Mouse (Mus musculus) R1 (cell line): ENCODE measurements around the gene Il12b.

Experiments
- DNase-seq: peaks from one replicate; pipeline ENCODE4 v3.0.0-alpha.2; 2018; ENCODE audit warnings: low read depth, low spot score

Il12b gene

GRCm38 (mm10) chr11:44399763-44400162, at the start of gene Il12b:
TSS of gene Il12b (plus strand) at chr11:44400063.
- no peak for DNase-seq

- no peak for DNase-seq
Observed at GRCm38 (mm10) chr11:44354860-44355470, 44.9 kb upstream of the Il12b start.

DNA sequence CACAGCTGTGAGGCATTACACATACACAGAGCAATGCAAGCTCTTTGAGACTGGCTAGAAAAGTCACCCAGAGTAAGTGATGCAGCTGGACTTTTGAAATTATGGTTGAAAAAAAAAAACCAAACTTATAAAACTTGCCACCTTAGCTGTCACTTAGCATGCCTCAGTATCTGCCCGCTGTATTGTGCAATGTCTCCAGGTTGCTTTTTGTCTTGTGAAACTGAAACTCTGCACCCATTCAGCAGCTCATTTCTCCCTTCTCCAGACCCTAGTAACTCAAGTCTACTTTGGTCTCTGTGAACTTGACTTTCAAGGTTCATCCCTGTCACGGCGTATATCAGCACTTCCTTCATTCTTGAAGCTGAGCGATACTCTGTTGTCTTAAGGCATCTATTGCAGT, 43.7 kb upstream of the Il12b start:
- no peak for DNase-seq

- no peak for DNase-seq
Observed at GRCm38 (mm10) chr11:44364536-44364935, 35.3 kb upstream of the Il12b start.

- DNase-seq: no peak
Observed at GRCm38 (mm10) chr11:44367711-44368110, 32.2 kb upstream of the Il12b start.

DNA sequence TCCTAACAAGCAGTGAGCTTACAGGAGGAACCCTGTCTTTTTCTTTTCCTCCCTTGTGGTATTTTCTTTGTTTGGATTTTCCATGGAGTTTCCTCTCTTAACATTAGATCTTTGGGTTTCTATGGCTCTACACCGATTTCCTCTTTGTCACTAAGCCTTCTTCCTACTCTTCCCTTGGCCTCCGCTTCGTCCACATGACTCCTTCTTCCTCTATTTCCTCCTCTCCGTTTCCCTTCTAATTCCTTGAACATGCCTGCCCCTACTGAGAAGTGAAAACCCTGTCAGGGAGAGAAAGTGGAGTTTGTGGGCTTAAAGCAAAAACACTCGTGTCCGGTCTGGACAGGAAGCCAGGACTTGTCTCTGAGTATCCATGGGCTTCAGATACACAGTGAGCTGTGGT, 27.0 kb upstream of the Il12b start:
- no peak for DNase-seq

- no peak for DNase-seq
Observed at GRCm38 (mm10) chr11:44377879-44378278, 22.0 kb upstream of the Il12b start.

- no peak for DNase-seq
Observed at GRCm38 (mm10) chr11:44380432-44381051, 19.3 kb upstream of the Il12b start.

DNA sequence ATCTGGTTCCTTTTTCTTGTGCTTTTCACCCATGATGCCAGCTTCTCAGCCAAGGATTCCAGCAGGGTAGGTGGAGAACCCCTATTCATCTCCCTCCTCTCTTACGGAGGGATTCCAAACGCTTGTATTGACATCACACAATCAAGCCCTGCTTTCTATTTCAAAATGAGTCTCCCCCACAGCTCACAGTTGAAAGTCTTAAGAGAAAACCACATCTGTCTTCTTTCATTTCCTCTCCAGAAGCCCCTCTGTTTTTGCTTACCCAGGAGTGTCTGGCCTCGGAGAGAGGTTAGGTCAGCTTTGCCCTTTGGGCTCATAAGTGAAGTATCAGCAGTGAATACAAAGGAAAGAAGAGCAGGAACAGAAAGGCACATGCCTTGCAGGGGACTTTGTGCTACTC, 17.7 kb upstream of the Il12b start:
- DNase-seq: no peak

GRCm38 (mm10) chr11:44387031-44387430, 12.8 kb upstream of the Il12b start:
- DNase-seq: no peak

GRCm38 (mm10) chr11:44389993-44390701, 9.7 kb upstream of the Il12b start:
- DNase-seq: peak; percentile 12

DNA sequence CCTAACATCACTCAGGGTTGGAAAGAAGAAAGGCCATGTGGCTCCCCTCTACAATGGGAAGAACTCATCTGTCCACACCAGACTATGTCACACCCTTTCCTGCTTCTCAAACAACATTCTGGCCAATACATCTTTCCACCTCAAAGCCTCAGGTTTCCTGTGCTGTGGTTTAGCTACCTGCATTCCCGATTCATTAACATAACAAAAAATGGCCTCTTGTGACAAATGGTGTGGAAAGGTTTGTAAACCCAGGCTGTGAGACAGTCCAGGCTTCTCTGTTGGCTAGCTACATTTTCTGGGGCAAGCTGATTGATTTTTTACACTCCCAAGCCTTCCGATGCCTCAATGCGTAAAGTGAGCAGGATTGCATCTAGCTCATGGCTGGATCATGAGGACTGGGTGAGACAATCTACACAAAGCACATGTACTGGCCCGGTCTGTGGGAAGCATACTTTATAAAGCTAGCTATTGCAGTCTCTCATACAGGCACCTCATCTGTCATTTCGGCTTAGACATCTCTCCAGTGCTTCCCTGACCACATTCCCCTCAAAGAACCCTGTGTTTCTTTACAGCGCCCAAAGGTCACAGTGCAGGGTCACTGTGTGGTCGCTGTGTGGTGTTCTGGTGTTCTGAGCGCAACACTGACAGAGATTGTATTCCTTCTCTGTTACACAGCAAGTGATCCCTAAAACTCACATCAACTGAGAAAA, 6.6 kb upstream of the Il12b start:
- DNase-seq: peak; percentile 61

GRCm38 (mm10) chr11:44395401-44395800, 4.5 kb upstream of the Il12b start:
- DNase-seq: peak; percentile 43

DNA sequence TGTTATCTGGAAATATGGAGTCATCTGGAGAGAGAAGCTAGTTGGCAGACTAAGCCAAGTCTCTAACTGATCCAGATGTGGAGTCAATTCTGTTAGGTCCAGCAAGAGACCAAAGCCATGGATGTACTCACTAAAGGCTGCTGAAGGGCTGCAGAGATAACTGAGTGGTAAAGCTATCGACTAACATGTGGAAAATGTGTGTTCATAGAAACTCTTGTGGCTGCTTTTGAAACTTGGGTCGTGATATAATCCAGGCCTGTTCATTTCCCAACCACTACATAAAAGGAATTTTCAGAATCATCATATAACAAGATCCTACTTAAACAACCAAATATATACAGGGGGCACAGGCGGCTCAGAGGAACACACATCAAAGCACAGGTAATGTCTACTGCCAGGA, 2.3 kb upstream of the Il12b start:
- no peak for DNase-seq

- no peak for DNase-seq
Observed at GRCm38 (mm10) chr11:44398356-44398755, 1.5 kb upstream of the Il12b start.

DNA sequence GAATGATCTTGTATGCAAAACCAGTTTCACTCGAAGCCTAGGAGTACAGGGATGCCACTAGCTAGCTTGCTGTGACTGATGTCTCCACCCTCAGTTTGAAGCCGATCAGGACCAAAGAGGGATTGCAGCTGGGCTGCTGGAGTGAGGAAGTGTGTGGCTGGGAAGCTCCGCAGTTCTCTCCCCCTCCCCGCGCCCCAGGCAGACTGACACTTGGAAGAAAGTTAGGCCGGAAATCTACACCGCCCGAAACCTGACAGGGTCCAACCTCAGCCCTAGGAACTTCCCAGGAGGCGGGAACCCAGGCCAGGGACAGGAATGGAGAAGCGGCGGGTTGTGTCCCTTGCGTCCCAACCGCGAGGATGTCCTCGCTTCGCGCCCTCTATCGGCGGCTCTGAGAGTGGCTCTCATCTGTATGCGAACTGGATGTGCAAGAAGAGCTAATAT, 1.1 kb upstream of the Il12b start:
- peak; percentile 81 for DNase-seq

DNA sequence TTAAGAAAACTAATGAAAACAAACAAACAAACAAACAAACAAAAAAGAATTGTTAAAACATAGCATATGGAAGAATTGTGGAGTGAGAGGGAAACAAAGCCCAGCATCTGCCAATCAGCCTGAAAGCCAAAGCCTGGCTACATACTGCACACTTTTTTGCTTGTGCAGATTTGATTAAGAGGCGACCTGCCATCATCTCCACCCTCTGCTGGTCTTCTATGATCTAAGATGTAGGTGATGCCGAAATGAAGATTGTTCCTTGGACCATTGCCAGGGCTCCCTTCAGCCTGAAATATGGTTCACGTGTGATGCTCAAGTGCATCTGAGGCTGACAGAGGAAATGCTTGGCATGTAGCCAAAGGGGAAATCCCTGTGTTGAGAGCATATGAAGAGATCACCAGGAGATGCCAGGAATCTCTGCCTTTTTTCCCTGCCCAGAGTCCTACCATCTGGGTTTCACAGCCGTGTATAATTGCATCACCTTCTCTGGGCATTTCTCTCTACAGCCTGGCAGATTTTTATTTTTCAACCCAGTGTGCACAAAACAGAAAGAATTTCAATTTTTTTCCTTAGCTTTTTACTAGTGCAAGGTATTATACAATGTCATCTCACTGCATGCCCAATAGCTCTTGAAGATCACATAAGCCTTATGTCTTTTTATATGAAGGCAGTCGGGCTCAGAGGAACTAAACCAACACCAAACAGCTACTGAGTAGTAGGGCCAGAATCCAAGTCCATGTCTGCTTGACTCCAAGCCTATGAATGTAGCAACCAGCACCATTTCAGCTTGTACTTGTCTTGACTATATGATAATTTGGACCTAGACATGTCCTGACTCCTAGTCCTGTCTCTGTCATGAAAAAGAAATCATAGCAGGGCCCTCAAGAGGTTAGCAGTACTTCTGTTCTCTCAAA, 2.0 kb downstream of the Il12b start:
- no peak for DNase-seq

DNA sequence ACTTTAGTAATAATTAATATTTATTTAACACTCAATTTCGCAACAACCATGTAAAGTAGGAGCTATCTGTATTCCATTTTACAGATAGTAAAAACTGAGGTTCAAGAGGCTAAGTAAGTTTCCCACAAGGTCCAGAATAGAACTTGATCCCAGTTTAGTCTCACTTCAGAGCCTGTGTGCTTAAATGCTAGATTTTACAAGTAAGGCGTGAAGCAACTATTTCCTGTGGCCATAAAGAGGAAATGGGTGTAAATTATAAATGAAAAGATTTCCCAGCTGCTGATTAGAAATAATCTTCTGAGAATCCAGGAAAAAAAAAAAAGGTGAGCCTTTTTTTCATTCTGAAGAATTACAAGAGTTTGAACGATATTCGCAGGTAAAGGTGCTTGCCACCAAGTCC, 5.2 kb downstream of the Il12b start:
- no peak for DNase-seq

GRCm38 (mm10) chr11:44405961-44406360, 6.1 kb downstream of the Il12b start:
- DNase-seq: no peak

DNA sequence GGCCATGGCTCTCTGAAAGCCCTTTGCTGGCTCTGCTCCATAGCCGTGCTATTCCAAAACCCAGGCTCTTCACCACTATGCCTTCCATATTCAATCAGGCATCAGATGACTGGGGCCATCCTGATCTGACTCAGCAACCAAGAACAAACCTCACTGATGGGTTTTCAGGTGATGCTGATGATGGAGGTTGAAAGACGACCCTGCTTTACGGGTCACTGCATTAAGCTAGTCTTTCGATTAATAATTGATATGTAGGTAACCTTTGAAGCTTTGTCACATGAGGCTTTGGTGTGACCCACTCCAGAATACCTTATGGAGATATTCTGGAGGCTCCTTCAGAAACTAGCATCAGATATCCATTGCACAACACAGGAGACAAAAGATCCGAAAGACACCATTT, 6.6 kb downstream of the Il12b start:
- DNase-seq: no peak

DNA sequence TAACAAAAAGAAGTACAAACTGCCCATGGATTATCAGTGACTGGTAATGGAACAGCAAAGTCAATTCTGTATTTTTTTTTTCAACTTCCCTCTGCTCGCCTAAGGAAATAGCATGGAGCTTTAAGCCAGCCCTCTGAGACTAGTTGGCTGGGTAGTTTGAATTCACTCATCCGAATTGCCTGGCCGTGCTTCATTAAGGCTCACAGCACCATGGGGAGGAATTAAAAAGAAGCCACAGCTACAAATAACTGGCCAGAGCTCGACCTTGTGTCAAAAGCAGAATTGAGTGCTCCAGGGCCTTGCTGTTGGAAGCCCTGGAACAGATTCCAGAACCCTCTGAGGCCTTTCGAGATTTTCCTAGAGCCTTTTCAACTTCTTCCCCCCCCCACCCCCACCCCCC, 8.8 kb downstream of the Il12b start:
- DNase-seq: no peak
